Mouse (Mus musculus): ENCODE data around the gene Olfm1.

Gene Olfm1

GRCm38 (mm10) chr2:28235129-28235528 is 42.3 kb downstream of the Olfm1 start:
- DNase-seq (ENCODE audit: low read depth, low spot score) = no peak

- no peak for DNase-seq (ENCODE audit: low read depth, low spot score)
These were observed 43.7 kb downstream of the Olfm1 start for GRCm38 (mm10) chr2:28236447-28236846.

- no peak for DNase-seq (ENCODE audit: low read depth, low spot score)
These were observed 46.8 kb downstream of the Olfm1 start for GRCm38 (mm10) chr2:28239616-28240015.

GRCm38 (mm10) chr2:28240920-28241319 is 48.1 kb downstream of the Olfm1 start:
- DNase-seq (ENCODE audit: low read depth, low spot score) = no peak

- DNase-seq (ENCODE audit: low read depth, low spot score) = no peak
These were observed 48.9 kb downstream of the Olfm1 start for GRCm38 (mm10) chr2:28241520-28242221.

- DNase-seq (ENCODE audit: low read depth, low spot score) = no peak
These were observed 49.4 kb downstream of the Olfm1 start for GRCm38 (mm10) chr2:28242222-28242543.

GRCm38 (mm10) chr2:28244667-28245395 is 52.0 kb downstream of the Olfm1 start:
- no peak for DNase-seq (ENCODE audit: low read depth, low spot score)

- DNase-seq (ENCODE audit: low read depth, low spot score) = no peak
These were observed 53.4 kb downstream of the Olfm1 start for GRCm38 (mm10) chr2:28246110-28246653.

GRCm38 (mm10) chr2:28247098-28247497 is 54.3 kb downstream of the Olfm1 start:
- no peak for DNase-seq (ENCODE audit: low read depth, low spot score)

- no peak for DNase-seq (ENCODE audit: low read depth, low spot score)
These were observed 59.8 kb downstream of the Olfm1 start for GRCm38 (mm10) chr2:28252554-28252953.

GRCm38 (mm10) chr2:28256029-28256428 is 63.2 kb downstream of the Olfm1 start:
- DNase-seq (ENCODE audit: low read depth, low spot score) = no peak

- no peak for DNase-seq (ENCODE audit: low read depth, low spot score)
These were observed 68.6 kb downstream of the Olfm1 start for GRCm38 (mm10) chr2:28261438-28261837.

GRCm38 (mm10) chr2:28267776-28268275 is 75.0 kb downstream of the Olfm1 start:
- no peak for DNase-seq (ENCODE audit: low read depth, low spot score)

- DNase-seq (ENCODE audit: low read depth, low spot score) = no peak
These were observed 77.8 kb downstream of the Olfm1 start for GRCm38 (mm10) chr2:28270561-28270960.

GRCm38 (mm10) chr2:28272218-28272965 is 79.6 kb downstream of the Olfm1 start:
- no peak for DNase-seq (ENCODE audit: low read depth, low spot score)

- no peak for DNase-seq (ENCODE audit: low read depth, low spot score)
These were observed 81.2 kb downstream of the Olfm1 start for GRCm38 (mm10) chr2:28274006-28274405.

GRCm38 (mm10) chr2:28275345-28275744 is 82.6 kb downstream of the Olfm1 start:
- DNase-seq (ENCODE audit: low read depth, low spot score) = no peak

- DNase-seq (ENCODE audit: low read depth, low spot score) = peak; percentile 24
These were observed 85.4 kb downstream of the Olfm1 start for GRCm38 (mm10) chr2:28278150-28278549.

GRCm38 (mm10) chr2:28278853-28279252 is 86.1 kb downstream of the Olfm1 start:
- no peak for DNase-seq (ENCODE audit: low read depth, low spot score)

All from CD4-positive, CD25-positive, alpha-beta regulatory T cell, adult 2 months (primary cell).